Mouse (Mus musculus): ENCODE results near the gene Ovca2. TPM values are rescaled to one million over a fixed set of nuclear protein-coding genes. Genes with fewer than 3 reads are reported as not detected.
A peak's percentile ranks its signal among the peaks of the same experiment; 100 is the strongest.

The Ovca2 gene
- polyA plus RNA-seq, 1 experiment from 2014 or later: 24.5 TPM

GRCm38 (mm10) chr11:75142749-75143148 lies 35.9 kb downstream of the Ovca2 start:
- Histone ChIP-seq H3K4me1 (peaks cover 29% of the 10 kb centered on the region), H3K9me3 (replicated peaks) (no peaks in the 10 kb centered on the region), H3K4me3 (no peak overlapping the region), H3K27me3 (no peaks in the 10 kb centered on the region), H3K27ac (no peak overlapping the region), H3K36me3 (peaks cover 39% of the 10 kb centered on the region), H3K4me2 (replicated peaks) (no peak overlapping the region), H3K9ac (no peak overlapping the region)
- 92% methylated on average over 4 of the region's 4 CpGs for WGBS
- ATAC-seq (ENCODE audit: low FRiP score): no peak

DNA sequence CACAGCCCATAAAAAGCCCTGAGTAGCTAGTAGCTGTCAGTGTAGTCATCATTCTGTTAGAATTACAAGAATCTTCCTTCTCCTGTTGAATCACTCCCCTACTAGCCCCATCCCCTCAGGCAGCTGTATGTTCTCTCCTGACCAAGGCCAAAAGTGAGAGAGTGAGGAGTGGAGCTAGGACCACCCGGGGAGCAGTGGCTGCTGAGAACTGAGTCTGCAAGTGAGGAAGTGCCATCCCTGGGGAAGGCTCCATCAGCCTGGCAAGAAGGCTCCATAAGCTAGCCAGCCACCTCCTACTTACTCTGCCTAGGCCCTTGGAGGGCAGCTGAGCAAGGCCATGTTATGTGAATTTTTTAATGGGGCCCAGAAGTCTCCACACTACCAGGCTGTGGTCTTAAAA lies 36.7 kb downstream of the Ovca2 start:
- H3K27ac ChIP-seq: no peak overlapping the region
- no peak overlapping the region for H3K4me3 ChIP-seq
- no peak overlapping the region for H3K4me2 ChIP-seq (replicated peaks)
- no peaks in the 10 kb centered on the region for H3K27me3 ChIP-seq
- H3K9ac ChIP-seq: no peak overlapping the region
- H3K4me1 ChIP-seq: peaks cover 21% of the 10 kb centered on the region
- H3K9me3 ChIP-seq (replicated peaks): no peaks in the 10 kb centered on the region
- H3K36me3 ChIP-seq: peaks cover 45% of the 10 kb centered on the region
- ATAC-seq (ENCODE audit: low FRiP score): no peak
- 53% methylated on average over 1 of the region's 1 CpGs for WGBS

GRCm38 (mm10) chr11:75141038-75141437 lies 37.6 kb downstream of the Ovca2 start:
- H3K4me2 ChIP-seq (replicated peaks): no peak overlapping the region
- H3K4me3 ChIP-seq: no peak overlapping the region
- H3K9ac ChIP-seq: no peak overlapping the region
- no peaks in the 10 kb centered on the region for H3K27me3 ChIP-seq
- peaks cover 19% of the 10 kb centered on the region for H3K4me1 ChIP-seq
- peaks cover 45% of the 10 kb centered on the region for H3K36me3 ChIP-seq
- ATAC-seq (ENCODE audit: low FRiP score): no peak
- WGBS: 88% methylated on average over 3 of the region's 3 CpGs
- no peak overlapping the region for H3K27ac ChIP-seq
- H3K9me3 ChIP-seq (replicated peaks): no peaks in the 10 kb centered on the region

DNA sequence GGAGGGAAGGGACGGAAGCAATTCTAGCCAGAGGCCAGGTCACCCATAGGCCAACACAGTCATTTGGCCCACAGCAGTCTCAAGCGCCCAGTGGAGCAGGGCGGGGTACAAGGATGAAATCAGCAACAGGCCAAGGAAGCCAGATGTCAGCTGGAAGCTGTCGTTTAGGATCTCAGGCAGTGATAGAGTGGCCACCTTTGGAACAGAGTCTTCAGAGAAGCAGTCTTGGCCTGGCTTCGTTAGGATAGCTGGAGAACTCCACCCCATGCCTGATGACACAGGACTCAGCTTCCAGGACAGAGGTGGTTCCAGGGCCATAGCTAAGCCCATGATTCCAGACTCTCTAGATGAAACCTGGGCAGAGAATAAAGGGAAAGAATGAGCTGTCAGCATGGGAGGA lies 38.2 kb downstream of the Ovca2 start:
- Histone ChIP-seq H3K27me3 (no peaks in the 10 kb centered on the region), H3K36me3 (peaks cover 45% of the 10 kb centered on the region), H3K4me1 (peaks cover 19% of the 10 kb centered on the region), H3K9me3 (replicated peaks) (no peaks in the 10 kb centered on the region), H3K4me3 (no peak overlapping the region), H3K4me2 (replicated peaks) (no peak overlapping the region), H3K9ac (no peak overlapping the region), H3K27ac (peak overlapping the region; percentile 52; the same call in 1 of the 2 replicates)
- no peak for ATAC-seq (ENCODE audit: low FRiP score)
- WGBS: 75% methylated on average over 5 of the region's 5 CpGs

DNA sequence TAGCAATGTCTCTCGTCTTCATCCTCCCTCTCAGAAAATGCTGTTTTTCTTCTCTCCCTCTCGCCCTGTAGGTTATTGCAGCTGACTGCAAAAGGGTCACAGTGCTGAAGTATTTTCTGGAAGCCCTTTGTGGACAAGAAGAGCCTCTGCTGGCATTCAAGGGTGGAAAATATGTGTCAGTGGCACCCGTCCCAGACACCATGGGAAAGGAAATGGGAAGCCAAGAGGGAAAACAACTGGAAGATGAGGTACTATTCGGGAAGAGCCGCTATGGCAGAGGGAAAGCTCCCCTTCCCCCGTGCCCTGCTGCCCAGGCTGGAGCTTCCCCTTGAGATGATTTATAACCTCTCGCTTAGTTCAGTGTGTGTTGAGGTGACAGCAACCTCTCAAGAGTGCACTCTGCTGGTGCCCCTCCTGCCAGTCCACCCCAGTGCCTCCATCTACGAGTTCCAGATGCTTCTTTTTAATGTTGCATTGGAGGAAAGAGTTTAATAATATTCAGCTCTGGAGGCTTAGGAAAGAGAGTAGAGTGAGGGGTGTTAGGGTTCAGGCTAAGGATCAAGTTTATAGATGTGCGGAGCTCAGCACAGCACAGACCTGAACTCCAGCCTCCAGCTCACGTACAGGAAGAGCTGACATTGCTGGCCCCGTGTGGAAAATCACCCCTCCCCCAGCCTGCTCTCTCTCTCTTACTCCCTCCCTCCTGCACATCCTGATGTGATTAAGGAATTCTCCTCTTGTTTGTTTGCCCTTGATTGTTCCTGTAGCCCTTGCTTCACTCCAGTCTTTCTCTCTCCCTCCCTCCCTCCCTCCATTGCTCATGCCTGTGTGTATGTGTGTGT lies 39.3 kb downstream of the Ovca2 start:
- Histone ChIP-seq H3K4me3 (no peak overlapping the region), H3K9ac (no peak overlapping the region), H3K4me1 (peaks cover 26% of the 10 kb centered on the region), H3K4me2 (replicated peaks) (no peak overlapping the region), H3K27ac (peak overlapping the region; percentile 52), H3K36me3 (peaks cover 39% of the 10 kb centered on the region), H3K9me3 (replicated peaks) (no peaks in the 10 kb centered on the region), H3K27me3 (no peaks in the 10 kb centered on the region)
- ATAC-seq (ENCODE audit: low FRiP score): no peak
- 47% methylated on average over 11 of the region's 11 CpGs for WGBS

DNA sequence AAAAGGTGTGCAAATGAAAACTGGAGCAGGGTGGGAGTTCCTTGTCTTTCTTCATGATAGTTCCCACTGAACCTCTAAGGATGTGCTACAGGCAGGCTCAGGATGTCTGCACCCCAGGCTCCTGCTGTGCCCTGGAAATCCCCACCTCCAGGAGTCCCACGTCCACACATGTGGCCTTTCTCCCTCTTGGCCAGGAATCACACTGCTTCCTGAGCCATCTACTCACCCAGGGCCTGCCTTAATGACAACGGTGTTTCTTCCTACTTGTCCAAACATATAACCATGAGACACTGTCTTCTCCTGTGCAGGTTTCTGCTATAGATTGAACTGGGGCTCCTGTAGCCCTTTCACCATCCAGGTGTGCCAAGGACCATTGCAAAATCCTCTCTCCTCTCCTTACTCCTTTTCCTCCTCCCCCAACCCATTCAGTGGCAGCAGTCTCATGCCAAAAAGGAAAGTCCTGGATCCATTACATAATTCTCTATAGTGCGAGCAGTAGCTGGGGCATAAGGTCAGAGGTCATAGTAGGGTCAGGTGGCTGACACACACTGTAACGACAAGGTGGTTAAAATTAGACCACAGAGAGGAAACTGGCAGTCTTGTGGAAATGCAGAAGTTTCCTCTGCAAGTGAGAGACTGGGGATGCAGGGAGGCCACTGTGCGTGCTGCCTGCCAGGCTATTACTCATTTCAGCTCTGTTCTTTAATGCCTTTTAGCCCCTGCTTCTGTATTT lies 41.8 kb downstream of the Ovca2 start:
- no peaks in the 10 kb centered on the region for H3K9me3 ChIP-seq (replicated peaks)
- no peak overlapping the region for H3K4me3 ChIP-seq
- H3K27ac ChIP-seq: no peak overlapping the region
- peaks cover 32% of the 10 kb centered on the region for H3K4me1 ChIP-seq
- 63% methylated on average over 5 of the region's 5 CpGs for WGBS
- ATAC-seq (ENCODE audit: low FRiP score): no peak
- H3K27me3 ChIP-seq: no peaks in the 10 kb centered on the region
- H3K4me2 ChIP-seq (replicated peaks): no peak overlapping the region
- peaks cover 17% of the 10 kb centered on the region for H3K36me3 ChIP-seq
- H3K9ac ChIP-seq: no peak overlapping the region

DNA sequence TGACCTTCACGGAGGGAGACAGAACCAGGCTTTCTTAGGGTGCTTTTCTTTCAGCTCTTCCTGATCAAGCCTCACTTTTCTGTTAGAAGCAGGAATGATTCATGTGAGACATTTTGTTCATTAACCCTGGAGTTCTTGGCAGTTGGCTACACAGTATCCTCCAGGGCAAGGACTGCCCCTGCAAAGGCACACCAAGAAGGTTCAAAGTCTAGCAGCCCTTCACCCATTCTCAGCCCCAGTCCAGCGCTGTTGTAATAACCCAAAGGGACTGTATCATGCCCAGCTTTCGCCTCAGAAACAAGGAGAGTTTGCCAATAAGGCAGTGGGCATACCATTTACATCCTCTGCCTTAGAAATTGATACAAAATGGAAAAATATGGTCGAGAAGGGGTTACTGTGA lies 43.3 kb downstream of the Ovca2 start:
- H3K27ac ChIP-seq: 0 out of 2 replicates have a peak overlapping the region, but pooled peaks have one; percentile 4
- no peak overlapping the region for H3K4me3 ChIP-seq
- WGBS: 94% methylated on average over 4 of the region's 4 CpGs

DNA sequence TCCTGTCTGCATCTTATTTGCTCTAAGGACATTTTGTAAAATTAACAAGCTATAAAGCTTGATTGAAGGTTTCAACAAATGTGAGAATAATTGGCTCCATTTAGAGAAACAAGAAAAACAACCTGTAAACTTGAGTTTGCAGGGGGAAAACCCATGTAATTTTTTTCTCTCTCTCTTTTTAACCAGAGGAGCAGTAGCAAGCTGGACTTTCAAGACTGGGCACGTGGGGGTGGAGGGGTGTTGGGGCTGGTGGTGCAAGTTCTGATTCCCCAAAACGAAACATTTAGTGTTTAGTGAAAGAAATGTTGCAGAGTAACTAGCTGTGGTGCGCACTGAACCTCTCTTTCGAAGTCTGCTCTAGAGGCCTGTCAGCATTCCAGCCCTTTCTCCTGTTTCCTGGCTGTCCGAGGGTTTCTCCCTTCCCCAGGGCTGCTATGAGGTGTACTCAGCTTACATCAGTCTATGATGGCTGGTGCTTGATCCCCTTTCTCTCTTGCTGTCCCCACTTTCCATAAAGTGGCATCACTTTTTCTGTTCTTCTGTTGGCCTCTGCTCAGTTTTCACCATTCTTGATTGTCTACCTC lies 44.1 kb downstream of the Ovca2 start:
- Histone ChIP-seq H3K36me3 (peaks cover 11% of the 10 kb centered on the region; the same call in 1 of the 2 replicates), H3K4me2 (replicated peaks) (no peak overlapping the region), H3K4me3 (no peak overlapping the region), H3K27me3 (no peaks in the 10 kb centered on the region), H3K27ac (no peak overlapping the region), H3K9ac (no peak overlapping the region), H3K4me1 (peaks cover 24% of the 10 kb centered on the region), H3K9me3 (replicated peaks) (no peaks in the 10 kb centered on the region)
- ATAC-seq (ENCODE audit: low FRiP score): no peak
- WGBS: 79% methylated on average over 5 of the region's 5 CpGs

More for the DNA sequence above, 43.3 kb downstream of the Ovca2 start:
- Histone ChIP-seq H3K4me1 (peaks cover 30% of the 10 kb centered on the region), H3K36me3 (peaks cover 12% of the 10 kb centered on the region; the same call in 1 of the 2 replicates), H3K27me3 (no peaks in the 10 kb centered on the region), H3K9ac (no peak overlapping the region), H3K4me2 (replicated peaks) (no peak overlapping the region), H3K9me3 (replicated peaks) (no peaks in the 10 kb centered on the region)
- ATAC-seq (ENCODE audit: low FRiP score): no peak

DNA sequence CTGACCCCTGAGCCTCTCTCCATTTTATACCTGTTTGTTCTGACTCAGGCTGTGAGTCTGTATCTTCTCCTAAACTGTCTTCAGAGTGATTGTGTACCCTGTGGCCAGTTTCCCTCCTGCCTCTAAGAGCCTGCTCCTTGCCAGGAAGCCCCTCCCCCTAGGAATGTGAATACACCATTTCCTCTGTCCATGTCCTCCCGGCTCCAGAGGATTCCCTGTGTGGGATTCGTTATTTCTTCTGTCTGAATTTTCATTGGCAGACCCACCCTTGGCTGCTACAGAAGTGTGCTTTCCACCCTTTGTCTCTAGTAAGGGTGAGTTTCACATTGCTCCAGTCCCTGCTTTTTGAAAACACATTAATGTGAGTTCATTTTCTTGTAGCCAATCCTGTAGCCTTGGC lies 44.7 kb downstream of the Ovca2 start:
- WGBS: 31% methylated on average over 2 of the region's 2 CpGs
- Histone ChIP-seq H3K27me3 (no peaks in the 10 kb centered on the region), H3K9me3 (replicated peaks) (no peaks in the 10 kb centered on the region), H3K4me3 (no peak overlapping the region), H3K36me3 (0 out of 2 replicates have a peak, but pooled peaks cover 6% of the 10 kb centered on the region), H3K27ac (peak overlapping the region; percentile 36; the same call in 1 of the 2 replicates), H3K4me2 (replicated peaks) (no peak overlapping the region), H3K4me1 (peaks cover 18% of the 10 kb centered on the region), H3K9ac (no peak overlapping the region)
- ATAC-seq (ENCODE audit: low FRiP score): no peak

GRCm38 (mm10) chr11:75133391-75133790 lies 45.2 kb downstream of the Ovca2 start:
- 94% methylated on average over 5 of the region's 5 CpGs for WGBS
- Histone ChIP-seq H3K9me3 (replicated peaks) (no peaks in the 10 kb centered on the region), H3K36me3 (0 out of 2 replicates have a peak, but pooled peaks cover 6% of the 10 kb centered on the region), H3K27me3 (no peaks in the 10 kb centered on the region), H3K4me1 (peaks cover 16% of the 10 kb centered on the region), H3K4me2 (replicated peaks) (no peak overlapping the region), H3K4me3 (no peak overlapping the region), H3K9ac (no peak overlapping the region), H3K27ac (peak overlapping the region; percentile 36; the same call in 1 of the 2 replicates)
- ATAC-seq (ENCODE audit: low FRiP score): no peak

GRCm38 (mm10) chr11:75132278-75132677 lies 46.4 kb downstream of the Ovca2 start:
- Histone ChIP-seq H3K9ac (no peak overlapping the region), H3K4me1 (peaks cover 16% of the 10 kb centered on the region), H3K4me3 (no peak overlapping the region), H3K4me2 (replicated peaks) (no peak overlapping the region), H3K27me3 (no peaks in the 10 kb centered on the region), H3K27ac (no peak overlapping the region), H3K9me3 (replicated peaks) (no peaks in the 10 kb centered on the region), H3K36me3 (0 out of 2 replicates have a peak, but pooled peaks cover under 1% of the 10 kb centered on the region)
- ATAC-seq (ENCODE audit: low FRiP score): no peak
- WGBS: 88% methylated on average over 5 of the region's 5 CpGs

DNA sequence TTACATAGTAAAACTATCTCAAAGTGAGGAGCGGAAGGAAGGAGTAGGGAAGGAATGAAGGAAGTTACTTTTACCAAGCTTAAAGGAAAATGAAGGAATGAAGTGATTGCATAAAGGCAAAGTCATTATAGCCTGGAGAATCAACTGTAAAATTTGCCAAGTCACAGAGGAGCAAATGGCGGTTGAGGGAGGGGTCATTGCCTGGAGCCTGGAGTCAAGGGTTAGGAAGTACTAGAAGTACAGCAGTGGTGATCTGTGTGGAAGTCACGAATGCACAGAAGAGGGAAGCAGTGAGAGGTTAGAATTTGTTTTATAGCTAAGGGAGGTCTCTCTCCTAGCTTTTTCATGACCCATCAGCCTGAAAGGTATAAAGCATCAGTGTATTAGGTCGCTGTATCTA lies 47.3 kb downstream of the Ovca2 start:
- Histone ChIP-seq H3K27me3 (no peaks in the 10 kb centered on the region), H3K27ac (no peak overlapping the region), H3K36me3 (no peaks in the 10 kb centered on the region), H3K4me2 (replicated peaks) (no peak overlapping the region), H3K4me1 (peaks cover 16% of the 10 kb centered on the region), H3K9me3 (replicated peaks) (no peaks in the 10 kb centered on the region), H3K4me3 (no peak overlapping the region), H3K9ac (no peak overlapping the region)
- ATAC-seq (ENCODE audit: low FRiP score): no peak
- WGBS: 90% methylated on average over 4 of the region's 4 CpGs
